Mouse (Mus musculus) cerebellum, postnatal 10 days (tissue): ENCODE data around the gene Ly6g6d.
"Not testable (repeated sequence)": the region's sequence is repeated elsewhere in the genome, so short reads cannot be mapped to it uniquely, and the experiment has no call there.

Experiments used
- DNase-seq, 2 experiments: peaks; one replicate each; pipeline ENCODE4 v3.0.0; 2021; ENCODE audit warnings: mixed read lengths in 2 of 2

Ly6g6d gene

GRCm38 (mm10) chr17:35077786-35078233 lies at the start of gene Ly6g6d:
TSS of gene Ly6g6d (minus strand) at chr17:35078065.
- peak in 1 of 2 experiments; percentile 49 for DNase-seq

GRCm38 (mm10) chr17:35127017-35127416 lies 49.2 kb upstream of the Ly6g6d start:
- DNase-seq, result no peak

GRCm38 (mm10) chr17:35126206-35126611 lies 48.3 kb upstream of the Ly6g6d start, which contains the start of gene D17H6S53E:
TSS of gene D17H6S53E (plus strand) at chr17:35126373.
- DNase-seq, result peak; percentile 82 to 84

- DNase-seq, result no peak
These were observed 47.7 kb upstream of the Ly6g6d start for GRCm38 (mm10) chr17:35125578-35125977.

GRCm38 (mm10) chr17:35125081-35125480 lies 47.2 kb upstream of the Ly6g6d start:
- no peak for DNase-seq

- not testable (repeated sequence) for DNase-seq
These were observed 46.5 kb upstream of the Ly6g6d start for GRCm38 (mm10) chr17:35124261-35124896.

GRCm38 (mm10) chr17:35123287-35123686 lies 45.4 kb upstream of the Ly6g6d start:
- not testable (repeated sequence) for DNase-seq

- peak; percentile 85 for DNase-seq
These were observed 44.0 kb upstream of the Ly6g6d start, which contains the start of gene Csnk2b for GRCm38 (mm10) chr17:35121871-35122303. TSS of gene Csnk2b (minus strand) at chr17:35122053.

- peak; percentile 99 to 100 for DNase-seq
These were observed 43.4 kb upstream of the Ly6g6d start, which contains the start of gene Gpank1 for GRCm38 (mm10) chr17:35121143-35121799. TSS of gene Gpank1 (plus strand) at chr17:35121455.

- DNase-seq, result peak; percentile 72 to 80
These were observed 42.9 kb upstream of the Ly6g6d start for GRCm38 (mm10) chr17:35120745-35121142.

- DNase-seq, result peak; percentile 68 to 70
These were observed 37.5 kb upstream of the Ly6g6d start, which contains the start of gene Ly6g5b for GRCm38 (mm10) chr17:35115046-35116019. TSS of gene Ly6g5b (minus strand) at chr17:35115428.

- DNase-seq, result no peak
These were observed 33.9 kb upstream of the Ly6g6d start for GRCm38 (mm10) chr17:35111774-35112173.

GRCm38 (mm10) chr17:35108097-35108496 lies 30.2 kb upstream of the Ly6g6d start, which contains the start of gene Ly6g5c:
TSS of gene Ly6g5c (plus strand) at chr17:35108279.
- DNase-seq, result peak; percentile 86 to 90

GRCm38 (mm10) chr17:35106522-35106921 lies 28.7 kb upstream of the Ly6g6d start:
- no peak for DNase-seq

- DNase-seq, result peak; percentile 83 to 84
These were observed 28.0 kb upstream of the Ly6g6d start for GRCm38 (mm10) chr17:35105740-35106389.

- no peak for DNase-seq
These were observed 26.9 kb upstream of the Ly6g6d start for GRCm38 (mm10) chr17:35104754-35105153.

GRCm38 (mm10) chr17:35104079-35104478 lies 26.2 kb upstream of the Ly6g6d start:
- peak in 1 of 2 experiments; percentile 12 for DNase-seq

GRCm38 (mm10) chr17:35103221-35103690 lies 25.4 kb upstream of the Ly6g6d start:
- peak; percentile 27 to 43 for DNase-seq

- DNase-seq, result peak; percentile 61 to 70
These were observed 24.4 kb upstream of the Ly6g6d start for GRCm38 (mm10) chr17:35102299-35102698.

- DNase-seq, result no peak
These were observed 23.3 kb upstream of the Ly6g6d start for GRCm38 (mm10) chr17:35101161-35101560.

GRCm38 (mm10) chr17:35100196-35100765 lies 22.4 kb upstream of the Ly6g6d start:
- no peak for DNase-seq
